Mouse (Mus musculus) lung, postnatal 0 days (tissue): ENCODE measurements around the gene Bglap. TPM values are rescaled to one million over a fixed set of nuclear protein-coding genes. Genes with fewer than 3 reads are reported as not detected.
"Not testable (repeated sequence)": the region's sequence is repeated elsewhere in the genome, so short reads cannot be mapped to it uniquely, and the experiment has no call there.

Experiments
- ATAC-seq: fragments of 200-750 bp; cut with Nextera tagmentation; 2 replicates; pipeline ENCODE4 v1.8.0; 2017; ENCODE audit warnings: moderate library complexity
- DNase-seq: peaks from one replicate; pipeline ENCODE4 v3.0.0-alpha.2; 2016; ENCODE audit warnings: low spot score
- H3K27ac ChIP-seq: fragments of 300-500 bp; sonication (generic); 2 replicates; pipeline ENCODE4 v1.5.1; 2014; ENCODE audit warnings: antibody characterized with exemption, mild to moderate bottlenecking, low read length, mixed read lengths
- H3K27me3 ChIP-seq: fragments of 300-500 bp; sonication (generic); replicated peaks from 2 replicates; pipeline ENCODE4 v1.6.1; 2014; ENCODE audit warnings: low read length, mixed read lengths; ENCODE audit not compliant: insufficient read depth
- H3K36me3 ChIP-seq: fragments of 300-500 bp; sonication (generic); 2 replicates; pipeline ENCODE4 v1.6.1; 2014; ENCODE audit warnings: low read length, mixed read lengths; ENCODE audit not compliant: insufficient read depth
- H3K4me1 ChIP-seq: fragments of 300-500 bp; sonication (generic); 2 replicates; pipeline ENCODE4 v1.6.1; 2014; ENCODE audit warnings: antibody characterized with exemption, low read depth, low read length, mixed read lengths; ENCODE audit not compliant: insufficient read depth
- H3K4me2 ChIP-seq: fragments of 300-500 bp; sonication (generic); replicated peaks from 2 replicates; pipeline ENCODE4 v1.6.1; 2014; ENCODE audit warnings: low read depth, mild to moderate bottlenecking, low read length, moderate library complexity, mixed read lengths
- H3K4me3 ChIP-seq: fragments of 300-500 bp; sonication (generic); 2 replicates; pipeline ENCODE4 v1.5.1; 2014; ENCODE audit warnings: low read depth, low read length
- H3K9ac ChIP-seq: fragments of 300-500 bp; sonication (generic); replicated peaks from 2 replicates; pipeline ENCODE4 v1.6.1; 2014; ENCODE audit warnings: low read depth, mild to moderate bottlenecking
- H3K9me3 ChIP-seq: fragments of 300-500 bp; sonication (generic); 2 replicates; pipeline ENCODE4 v1.6.1; 2016; ENCODE audit warnings: low read length, mixed read lengths
- CTCF ChIP-seq: IDR thresholded peaks from 2 replicates; pipeline ENCODE4 v1.5.1; 2016; ENCODE audit warnings: antibody characterized with exemption, mild to moderate bottlenecking
- EP300 ChIP-seq: IDR thresholded peaks from 2 replicates; pipeline ENCODE4 v1.6.1; 2016; ENCODE audit warnings: antibody characterized with exemption, mild to moderate bottlenecking, control low read depth
- WGBS: fragments of 180-500 bp; shearing (Covaris S2); extraction: QIAGEN DNeasy Blood & Tissue Kit; methylation state at CpG from one replicate; pipeline ENCODE4 v1.1.7; 2014; 5-methylcytosine and 5-hydroxymethylcytosine counted together
- polyA plus RNA-seq: library from polyadenylated mRNA; unstranded; fragments of >200 nt; fragmentation: Nextera tagmentation; extraction: Ambion mirVana; gene quantifications from 2 replicates; pipeline ENCODE4 v1.2.1, GENCODE M21; 2015

Gene Bglap
- polyA plus RNA-seq, 1 experiment from 2014 or later, result not detected

DNA sequence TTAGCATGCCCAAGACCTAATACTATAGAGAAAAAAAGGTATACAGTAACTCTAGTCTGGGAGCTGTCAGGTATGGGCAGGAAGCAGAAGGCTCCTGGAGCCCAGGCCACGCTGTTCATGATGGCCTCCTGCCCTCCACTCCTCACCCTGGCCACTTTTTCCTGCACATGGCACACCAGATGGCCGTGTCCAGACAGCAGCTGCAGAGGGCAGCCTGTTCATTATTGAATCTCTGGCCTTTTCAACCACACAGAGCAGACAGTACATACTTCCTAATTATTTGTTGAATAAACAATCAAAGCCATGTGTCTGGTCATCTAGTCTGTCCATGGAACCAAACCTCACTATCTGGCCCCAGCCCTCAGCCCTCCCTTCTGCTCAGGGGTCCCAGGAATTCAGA lies 14.4 kb upstream of the Bglap start:
- H3K9me3 ChIP-seq, result no peaks in the 10 kb centered on the region
- no peak overlapping the region for H3K27ac ChIP-seq
- no peak overlapping the region for H3K9ac ChIP-seq
- H3K4me2 ChIP-seq, result no peak overlapping the region
- no peak overlapping the region for H3K4me3 ChIP-seq
- H3K27me3 ChIP-seq, result no peaks in the 10 kb centered on the region
- TF ChIP-seq EP300 (no peak), CTCF (no peak)
- DNase-seq, result no peak
- H3K36me3 ChIP-seq, result no peaks in the 10 kb centered on the region
- WGBS, result 81% methylated on average over 2 of the region's 2 CpGs
- no peaks in the 10 kb centered on the region for H3K4me1 ChIP-seq
- ATAC-seq, result no peak

DNA sequence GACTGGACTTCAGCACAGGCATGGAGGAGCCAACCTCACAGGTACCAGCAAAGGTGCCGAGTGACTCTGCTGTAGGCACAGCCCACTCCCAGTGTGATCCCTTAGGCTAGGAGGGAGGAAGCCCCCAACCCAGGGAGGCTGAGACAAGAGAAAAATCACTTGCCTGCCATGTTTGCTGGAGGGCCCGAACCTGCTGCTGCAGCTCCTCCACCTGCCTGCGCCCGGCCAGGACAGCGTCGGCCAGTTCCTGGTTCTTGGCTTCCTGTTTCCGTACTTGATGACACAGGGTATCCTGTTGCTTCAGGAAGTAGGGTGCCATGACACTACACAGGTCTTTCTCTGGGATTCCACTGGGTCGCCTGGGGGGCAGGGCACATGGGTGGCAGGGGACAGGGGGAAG lies 11.5 kb upstream of the Bglap start:
- H3K4me2 ChIP-seq, result no peak overlapping the region
- no peaks in the 10 kb centered on the region for H3K9me3 ChIP-seq
- no peak for DNase-seq
- WGBS, result 75% methylated on average over 8 of the region's 8 CpGs
- no peak for ATAC-seq
- no peaks in the 10 kb centered on the region for H3K4me1 ChIP-seq
- H3K27ac ChIP-seq, result no peak overlapping the region
- H3K4me3 ChIP-seq, result no peak overlapping the region
- H3K9ac ChIP-seq, result no peak overlapping the region
- H3K36me3 ChIP-seq, result no peaks in the 10 kb centered on the region
- TF ChIP-seq CTCF (no peak), EP300 (no peak)
- H3K27me3 ChIP-seq, result no peaks in the 10 kb centered on the region

GRCm38 (mm10) chr3:88395288-88395687 lies 11.0 kb upstream of the Bglap start:
- Histone ChIP-seq H3K4me3 (no peak overlapping the region), H3K27ac (no peak overlapping the region), H3K9ac (no peak overlapping the region), H3K27me3 (no peaks in the 10 kb centered on the region), H3K4me1 (no peaks in the 10 kb centered on the region), H3K36me3 (no peaks in the 10 kb centered on the region), H3K9me3 (no peaks in the 10 kb centered on the region), H3K4me2 (no peak overlapping the region)
- no peak for DNase-seq
- TF ChIP-seq EP300 (no peak), CTCF (no peak)
- ATAC-seq, result no peak
- 91% methylated on average over 6 of the region's 6 CpGs for WGBS

- Histone ChIP-seq H3K27ac (no peak overlapping the region), H3K9ac (no peak overlapping the region), H3K27me3 (no peaks in the 10 kb centered on the region), H3K9me3 (no peaks in the 10 kb centered on the region), H3K4me1 (no peaks in the 10 kb centered on the region), H3K4me2 (no peak overlapping the region), H3K36me3 (no peaks in the 10 kb centered on the region), H3K4me3 (no peak overlapping the region)
- TF ChIP-seq CTCF (no peak), EP300 (no peak)
- WGBS, result 82% methylated on average over 9 of the region's 9 CpGs
- DNase-seq (no peak), ATAC-seq (no peak)
Measured at GRCm38 (mm10) chr3:88393776-88394375, 9.6 kb upstream of the Bglap start.

GRCm38 (mm10) chr3:88382383-88382782 lies 1.9 kb downstream of the Bglap start:
- H3K4me1 ChIP-seq, H3K36me3 ChIP-seq, H3K4me3 ChIP-seq, H3K27me3 ChIP-seq, H3K9ac ChIP-seq, ATAC-seq, H3K27ac ChIP-seq, H3K4me2 ChIP-seq, H3K9me3 ChIP-seq, DNase-seq: not testable (repeated sequence)
- WGBS, result 25% methylated on average over 1 of the region's 7 CpGs

- peak; percentile 45 for DNase-seq
Measured at GRCm38 (mm10) chr3:88381389-88382315, 2.6 kb downstream of the Bglap start.

DNA sequence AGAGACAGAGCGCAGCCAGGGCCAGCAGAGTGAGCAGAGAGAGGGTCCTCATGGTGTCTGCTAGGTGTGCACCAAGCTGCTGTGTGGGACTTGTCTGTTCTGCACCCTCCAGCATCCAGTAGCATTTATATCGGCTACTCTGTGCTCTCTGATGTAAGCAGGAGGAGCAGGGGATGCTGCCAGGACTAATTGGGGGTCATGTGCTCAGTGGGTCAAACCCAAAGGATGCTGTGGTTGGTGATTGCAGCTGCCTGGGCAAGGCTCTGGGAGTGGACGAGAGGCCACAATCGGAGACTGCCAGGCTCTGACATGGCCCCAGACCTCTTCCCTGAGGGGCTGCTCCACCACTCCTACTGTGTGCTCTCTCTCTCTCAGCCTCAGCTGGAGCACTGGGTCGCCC lies 5.7 kb downstream of the Bglap start, which contains the start of gene Bglap2:
Bglap2 (minus strand) TSS at position 101 of the 400 bp plus-strand sequence.
- DNase-seq, ATAC-seq, H3K27ac ChIP-seq, H3K4me3 ChIP-seq, H3K9ac ChIP-seq, H3K4me2 ChIP-seq, H3K27me3 ChIP-seq, H3K4me1 ChIP-seq, H3K9me3 ChIP-seq, H3K36me3 ChIP-seq: not testable (repeated sequence)
- WGBS, result 70% methylated on average over 4 of the region's 5 CpGs

More at GRCm38 (mm10) chr3:88381389-88382315, 2.6 kb downstream of the Bglap start:
- H3K36me3 ChIP-seq, H3K27ac ChIP-seq, H3K4me3 ChIP-seq, H3K27me3 ChIP-seq, H3K9me3 ChIP-seq, H3K4me2 ChIP-seq, H3K9ac ChIP-seq, H3K4me1 ChIP-seq: not testable (repeated sequence)
- peak; percentile 88 for ATAC-seq
- WGBS, result 9% methylated on average over 18 of the region's 22 CpGs

GRCm38 (mm10) chr3:88376644-88377043 lies 7.6 kb downstream of the Bglap start:
- H3K27ac ChIP-seq, H3K36me3 ChIP-seq, H3K9me3 ChIP-seq, H3K27me3 ChIP-seq, H3K9ac ChIP-seq, DNase-seq, ATAC-seq, H3K4me1 ChIP-seq, H3K4me2 ChIP-seq, H3K4me3 ChIP-seq: not testable (repeated sequence)
- WGBS, result 35% methylated on average over 5 of the region's 7 CpGs
